Mouse (Mus musculus): ENCODE data around the gene Adora1. TPM values are rescaled to one million over a fixed set of nuclear protein-coding genes. Genes with fewer than 3 reads are reported as not detected.

Gene Adora1
- polyA plus RNA-seq, 1 experiment, result 4.5 TPM

GRCm38 (mm10) chr1:134217942-134218341 lies 17.3 kb downstream of the Adora1 start:
- H3K79me2 ChIP-seq (ENCODE audit: control insufficient read depth, insufficient read depth), result no peaks in the 10 kb centered on the region
- peaks cover 11% of the 10 kb centered on the region for H3K27me3 ChIP-seq (ENCODE audit: control insufficient read depth, insufficient read depth, insufficient read length)
- no peak overlapping the region for H3ac ChIP-seq (ENCODE audit: control insufficient read depth, insufficient read length)
- H3K4me2 ChIP-seq (ENCODE audit: low read depth), result no peak overlapping the region
- no peak overlapping the region for H3K4me3 ChIP-seq
- no peak for TF ChIP-seq POLR2A (IDR thresholded peaks at IDR 0.05; ENCODE audit: insufficient read length, low read depth)
- TF ChIP-seq TCF12 (IDR thresholded peaks at IDR 0.05; ENCODE audit: insufficient read depth, poor library complexity, severe bottlenecking), result no peak
- TF ChIP-seq CEBPB (IDR thresholded peaks at IDR 0.05; ENCODE audit: insufficient read depth, poor library complexity, severe bottlenecking), result no peak
- TF ChIP-seq MYOG (IDR thresholded peaks at IDR 0.05; ENCODE audit: control insufficient read depth in 1 of 3, insufficient read depth in 1 of 3, insufficient read length in 2 of 3, low read depth in 2 of 3), result no peak
- TF ChIP-seq E2F4 (IDR thresholded peaks at IDR 0.05; ENCODE audit: insufficient read depth), result no peak
- no peak for TF ChIP-seq USF1 (IDR thresholded peaks at IDR 0.05; ENCODE audit: low read depth)
- TF ChIP-seq SRF (IDR thresholded peaks at IDR 0.05; ENCODE audit: control insufficient read depth, insufficient read length, low read depth), result no peak
- no peak for TF ChIP-seq MYOD1 (IDR thresholded peaks at IDR 0.05; ENCODE audit: control insufficient read depth in 1 of 3, insufficient read length in 2 of 3, low read depth in 2 of 3)
- no peak for TF ChIP-seq MAX (IDR thresholded peaks at IDR 0.05; ENCODE audit: low read depth)
- no peak for TF ChIP-seq TCF3 (IDR thresholded peaks at IDR 0.05; ENCODE audit: insufficient read length, low read depth)
- no peak for TF ChIP-seq POLR2AphosphoS2 (IDR thresholded peaks at IDR 0.05; ENCODE audit: insufficient read length, low read depth)
- no peaks in the 10 kb centered on the region for H3K36me3 ChIP-seq (ENCODE audit: control insufficient read depth, insufficient read depth)

GRCm38 (mm10) chr1:134217028-134217481 lies 18.2 kb downstream of the Adora1 start:
- Histone ChIP-seq H3K4me2 (ENCODE audit: low read depth) (no peak overlapping the region), H3ac (ENCODE audit: control insufficient read depth, insufficient read length) (no peak overlapping the region), H3K4me3 (no peak overlapping the region), H3K36me3 (ENCODE audit: control insufficient read depth, insufficient read depth) (no peaks in the 10 kb centered on the region), H3K79me2 (ENCODE audit: control insufficient read depth, insufficient read depth) (no peaks in the 10 kb centered on the region), H3K27me3 (ENCODE audit: control insufficient read depth, insufficient read depth, insufficient read length) (peaks cover 11% of the 10 kb centered on the region)
- TF ChIP-seq CEBPB (IDR thresholded peaks at IDR 0.05; ENCODE audit: insufficient read depth, poor library complexity, severe bottlenecking) (no peak), E2F4 (IDR thresholded peaks at IDR 0.05; ENCODE audit: insufficient read depth) (no peak), TCF12 (IDR thresholded peaks at IDR 0.05; ENCODE audit: insufficient read depth, poor library complexity, severe bottlenecking) (no peak), USF1 (IDR thresholded peaks at IDR 0.05; ENCODE audit: low read depth) (no peak), TCF3 (IDR thresholded peaks at IDR 0.05; ENCODE audit: insufficient read length, low read depth) (no peak), POLR2AphosphoS2 (IDR thresholded peaks at IDR 0.05; ENCODE audit: insufficient read length, low read depth) (no peak), MAX (IDR thresholded peaks at IDR 0.05; ENCODE audit: low read depth) (no peak), MYOG (IDR thresholded peaks at IDR 0.05; ENCODE audit: control insufficient read depth in 1 of 3, insufficient read depth in 1 of 3, insufficient read length in 2 of 3, low read depth in 2 of 3) (no peak), MYOD1 (IDR thresholded peaks at IDR 0.05; ENCODE audit: control insufficient read depth in 1 of 3, insufficient read length in 2 of 3, low read depth in 2 of 3) (no peak), REST (IDR thresholded peaks at IDR 0.05; ENCODE audit: insufficient read depth, insufficient read length) (no peak), SRF (IDR thresholded peaks at IDR 0.05; ENCODE audit: control insufficient read depth, insufficient read length, low read depth) (no peak), POLR2A (IDR thresholded peaks at IDR 0.05; ENCODE audit: insufficient read length, low read depth) (no peak)

- no peaks in the 10 kb centered on the region for H3K79me2 ChIP-seq (ENCODE audit: control insufficient read depth, insufficient read depth)
- H3K36me3 ChIP-seq (ENCODE audit: control insufficient read depth, insufficient read depth), result no peaks in the 10 kb centered on the region
- H3ac ChIP-seq (ENCODE audit: control insufficient read depth, insufficient read length), result no peak overlapping the region
- no peak overlapping the region for H3K4me3 ChIP-seq
- H3K27me3 ChIP-seq (ENCODE audit: control insufficient read depth, insufficient read depth, insufficient read length), result peaks cover 11% of the 10 kb centered on the region
- no peak overlapping the region for H3K4me2 ChIP-seq (ENCODE audit: low read depth)
- TF ChIP-seq REST (IDR thresholded peaks at IDR 0.05; ENCODE audit: insufficient read depth, insufficient read length) (no peak), POLR2AphosphoS2 (IDR thresholded peaks at IDR 0.05; ENCODE audit: insufficient read length, low read depth) (no peak), CEBPB (IDR thresholded peaks at IDR 0.05; ENCODE audit: insufficient read depth, poor library complexity, severe bottlenecking) (no peak), MAX (IDR thresholded peaks at IDR 0.05; ENCODE audit: low read depth) (no peak), TCF3 (IDR thresholded peaks at IDR 0.05; ENCODE audit: insufficient read length, low read depth) (no peak), SRF (IDR thresholded peaks at IDR 0.05; ENCODE audit: control insufficient read depth, insufficient read length, low read depth) (no peak), POLR2A (IDR thresholded peaks at IDR 0.05; ENCODE audit: insufficient read length, low read depth) (no peak), USF1 (IDR thresholded peaks at IDR 0.05; ENCODE audit: low read depth) (no peak), TCF12 (IDR thresholded peaks at IDR 0.05; ENCODE audit: insufficient read depth, poor library complexity, severe bottlenecking) (no peak), E2F4 (IDR thresholded peaks at IDR 0.05; ENCODE audit: insufficient read depth) (no peak), MYOD1 (IDR thresholded peaks at IDR 0.05; ENCODE audit: control insufficient read depth in 1 of 3, insufficient read length in 2 of 3, low read depth in 2 of 3) (no peak)
Observed at GRCm38 (mm10) chr1:134216629-134216971, 18.6 kb downstream of the Adora1 start.

- peaks cover 15% of the 10 kb centered on the region for H3K27me3 ChIP-seq (ENCODE audit: control insufficient read depth, insufficient read depth, insufficient read length)
- no peak overlapping the region for H3ac ChIP-seq (ENCODE audit: control insufficient read depth, insufficient read length)
- H3K79me2 ChIP-seq (ENCODE audit: control insufficient read depth, insufficient read depth), result no peaks in the 10 kb centered on the region
- TF ChIP-seq MAX (IDR thresholded peaks at IDR 0.05; ENCODE audit: low read depth) (no peak), POLR2A (IDR thresholded peaks at IDR 0.05; ENCODE audit: insufficient read length, low read depth) (no peak), MYOD1 (IDR thresholded peaks at IDR 0.05; ENCODE audit: control insufficient read depth in 1 of 3, insufficient read length in 2 of 3, low read depth in 2 of 3) (no peak), POLR2AphosphoS2 (IDR thresholded peaks at IDR 0.05; ENCODE audit: insufficient read length, low read depth) (no peak), MYOG (IDR thresholded peaks at IDR 0.05; ENCODE audit: control insufficient read depth in 1 of 3, insufficient read depth in 1 of 3, insufficient read length in 2 of 3, low read depth in 2 of 3) (no peak), USF1 (IDR thresholded peaks at IDR 0.05; ENCODE audit: low read depth) (no peak), E2F4 (IDR thresholded peaks at IDR 0.05; ENCODE audit: insufficient read depth) (no peak), CEBPB (IDR thresholded peaks at IDR 0.05; ENCODE audit: insufficient read depth, poor library complexity, severe bottlenecking) (no peak), REST (IDR thresholded peaks at IDR 0.05; ENCODE audit: insufficient read depth, insufficient read length) (no peak), TCF12 (IDR thresholded peaks at IDR 0.05; ENCODE audit: insufficient read depth, poor library complexity, severe bottlenecking) (no peak), TCF3 (IDR thresholded peaks at IDR 0.05; ENCODE audit: insufficient read length, low read depth) (no peak), SRF (IDR thresholded peaks at IDR 0.05; ENCODE audit: control insufficient read depth, insufficient read length, low read depth) (no peak)
- H3K4me3 ChIP-seq, result no peak overlapping the region
- H3K36me3 ChIP-seq (ENCODE audit: control insufficient read depth, insufficient read depth), result no peaks in the 10 kb centered on the region
- H3K4me2 ChIP-seq (ENCODE audit: low read depth), result no peak overlapping the region
Observed at GRCm38 (mm10) chr1:134215751-134216628, 19.2 kb downstream of the Adora1 start.
